Mouse (Mus musculus) liver, embryonic 14.5 days (tissue): ENCODE measurements around the gene Ssbp2.

Experiments
- CTCF ChIP-seq: IDR thresholded peaks from 2 replicates; pipeline ENCODE4 v1.5.1; 2016; ENCODE audit warnings: antibody characterized with exemption, low read depth, control low read depth
- EP300 ChIP-seq: IDR thresholded peaks from 2 replicates; pipeline ENCODE4 v1.6.1; 2016; ENCODE audit warnings: antibody characterized with exemption, low read depth

DNA sequence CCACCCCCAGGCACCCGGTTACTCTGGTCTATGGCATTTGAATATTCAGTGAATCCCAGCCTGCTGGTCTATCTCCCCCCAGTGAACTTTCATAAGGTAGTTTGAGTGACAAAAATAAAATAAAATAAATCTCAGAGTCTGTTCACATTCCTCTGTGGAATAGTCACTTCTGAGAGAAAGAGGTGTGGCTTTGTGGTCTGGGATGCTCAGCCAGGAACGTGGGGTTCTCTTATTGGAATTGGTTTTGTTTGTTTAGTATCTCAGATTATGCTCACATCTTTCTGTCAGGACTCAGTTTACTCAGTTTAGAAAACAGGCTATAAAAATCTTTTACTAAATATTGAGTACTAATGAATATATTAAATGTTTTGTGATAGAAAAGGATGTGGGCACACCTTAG is 4.0 kb upstream of the Ssbp2 start:
- no peak for TF ChIP-seq EP300
- TF ChIP-seq CTCF: no peak
